Mouse (Mus musculus) thymus, adult 18-20 months (tissue): Measurements from ENCODE around the gene Ptprh.
"Not testable (repeated sequence)": the region's sequence is repeated elsewhere in the genome, so short reads cannot be mapped to it uniquely, and the experiment has no call there.

Source experiments
- DNase-seq, 2 experiments: peaks; one replicate each; pipeline ENCODE4 v3.0.0; 2022; ENCODE audit warnings: mixed read lengths in 2 of 2

The Ptprh gene

DNA sequence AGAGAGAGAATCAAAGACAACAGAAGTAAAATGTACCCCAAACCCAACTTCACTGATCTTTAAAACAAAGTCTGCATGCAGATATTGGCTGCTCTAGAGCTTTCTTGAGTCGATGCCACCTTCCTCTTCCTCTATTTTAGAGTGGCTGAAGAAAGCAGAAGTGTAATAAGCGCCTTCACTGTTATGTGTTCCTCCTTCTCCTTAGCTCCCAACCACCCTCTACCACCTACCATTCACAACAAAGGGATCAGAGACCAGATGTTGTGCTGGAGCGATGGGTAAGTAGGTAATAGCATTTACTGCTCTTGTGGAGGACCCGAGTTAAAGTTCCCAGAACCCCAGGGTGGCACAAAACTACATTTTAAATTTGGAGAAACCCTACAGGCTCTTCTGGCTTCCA lies 6.8 kb downstream of the Ptprh start:
- DNase-seq, result not testable (repeated sequence)

DNA sequence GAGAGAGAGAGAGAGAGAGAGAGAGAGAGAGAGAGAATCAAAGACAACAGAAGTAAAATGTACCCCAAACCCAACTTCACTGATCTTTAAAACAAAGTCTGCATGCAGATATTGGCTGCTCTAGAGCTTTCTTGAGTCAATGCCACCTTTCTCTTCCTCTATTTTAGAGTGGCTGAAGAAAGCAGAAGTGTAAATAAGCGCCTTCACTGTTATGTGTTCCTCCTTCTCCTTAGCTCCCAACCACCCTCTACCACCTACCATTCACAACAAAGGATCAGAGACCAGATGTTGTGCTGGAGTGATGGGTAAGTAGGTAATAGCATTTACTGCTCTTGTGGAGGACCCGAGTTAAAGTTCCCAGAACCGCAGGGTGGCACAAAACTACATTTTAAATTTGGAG lies 22.4 kb downstream of the Ptprh start:
- not testable (repeated sequence) for DNase-seq

DNA sequence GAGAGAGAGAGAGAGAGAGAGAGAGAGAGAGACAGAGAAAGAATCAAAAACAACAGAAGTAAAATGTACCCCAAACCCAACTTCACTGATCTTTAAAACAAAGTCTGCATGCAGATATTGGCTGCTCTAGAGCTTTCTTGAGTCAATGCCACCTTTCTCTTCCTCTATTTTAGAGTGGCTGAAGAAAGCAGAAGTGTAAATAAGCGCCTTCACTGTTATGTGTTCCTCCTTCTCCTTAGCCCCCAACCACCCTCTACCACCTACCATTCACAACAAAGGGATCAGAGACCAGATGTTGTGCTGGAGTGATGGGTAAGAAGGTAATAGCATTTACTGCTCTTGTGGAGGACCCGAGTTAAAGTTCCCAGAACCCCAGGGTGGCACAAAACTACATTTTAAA lies 31.5 kb downstream of the Ptprh start:
- DNase-seq, result not testable (repeated sequence)

DNA sequence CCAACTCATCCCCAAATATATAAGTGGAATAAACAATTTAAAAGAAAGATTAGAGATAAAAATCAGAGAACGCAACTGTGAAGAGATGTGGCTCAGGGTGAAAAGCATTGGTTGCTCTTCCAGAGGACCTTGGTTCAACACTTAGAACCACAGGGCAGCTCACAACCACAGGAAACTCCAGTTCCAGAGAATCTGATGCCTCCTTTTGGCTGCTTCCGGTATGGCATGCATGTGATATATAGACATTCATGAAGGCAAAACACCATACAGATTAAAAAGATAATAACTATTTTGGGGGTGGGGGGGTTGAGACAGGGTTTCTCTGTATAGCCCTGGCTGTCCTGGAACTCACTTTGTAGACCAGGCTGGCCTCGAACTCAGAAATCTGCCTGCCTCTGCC lies 41.2 kb downstream of the Ptprh start:
- DNase-seq, result no peak

DNA sequence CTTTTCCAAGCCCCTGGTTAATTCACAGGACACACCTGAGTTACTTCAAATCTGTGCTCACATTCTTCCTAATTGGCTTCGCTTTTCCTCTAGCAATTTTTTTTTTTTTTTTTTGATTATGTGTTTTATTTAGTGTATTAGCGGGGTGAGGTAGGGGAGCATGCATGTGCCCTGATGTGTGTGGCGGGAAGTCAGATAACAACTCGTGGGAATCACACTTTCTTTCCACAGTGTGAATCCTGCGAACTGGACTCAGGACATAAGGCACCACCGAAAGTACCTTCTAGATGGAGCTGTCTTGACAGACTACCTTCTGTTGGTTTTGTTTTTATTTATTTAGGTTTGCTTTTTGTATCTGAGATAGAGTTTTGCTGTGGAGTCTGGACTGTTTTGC lies 46.7 kb downstream of the Ptprh start:
- no peak for DNase-seq

DNA sequence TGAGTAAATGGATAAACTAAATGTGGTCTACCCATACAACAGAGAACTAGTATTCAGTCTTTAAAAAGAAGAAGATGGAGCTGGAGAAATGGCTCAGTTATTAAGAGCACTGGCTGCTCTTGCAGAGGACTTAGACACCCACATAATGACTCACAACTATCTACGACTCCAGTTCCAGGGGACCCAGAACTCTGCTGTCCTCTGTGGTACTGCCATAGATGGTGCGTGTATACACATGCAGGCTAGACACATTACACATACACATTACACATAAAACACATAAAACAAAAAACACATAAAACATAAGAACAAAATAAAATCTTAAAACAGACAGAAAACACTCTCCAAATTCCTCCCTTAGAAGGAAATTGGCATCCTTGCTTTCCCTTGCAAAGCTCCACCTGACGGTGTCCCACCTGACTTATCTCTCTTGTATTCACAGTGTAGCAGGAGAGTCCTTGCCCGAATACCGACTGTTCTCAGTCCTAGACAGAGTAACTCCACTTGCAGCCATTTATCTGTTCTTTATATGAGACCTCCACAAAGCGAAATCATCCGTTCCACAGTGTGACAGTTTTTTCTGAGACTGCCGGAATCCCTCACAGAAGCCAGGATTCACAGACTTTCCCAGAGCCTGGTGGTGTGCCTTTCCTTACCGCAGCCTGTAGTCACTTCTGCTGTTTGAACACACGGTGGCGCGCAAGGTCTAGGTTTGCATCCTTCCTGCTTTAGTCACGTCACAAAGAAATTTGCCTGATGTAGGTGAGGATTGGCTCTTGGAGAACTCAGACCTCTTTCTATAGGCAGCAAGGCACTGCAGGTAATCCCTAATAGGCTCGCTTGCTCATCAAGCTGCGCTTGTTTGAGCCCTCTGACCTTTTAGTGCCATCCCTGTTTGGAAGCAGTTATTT lies 47.3 kb downstream of the Ptprh start:
- DNase-seq, result peak; percentile 43 to 49

DNA sequence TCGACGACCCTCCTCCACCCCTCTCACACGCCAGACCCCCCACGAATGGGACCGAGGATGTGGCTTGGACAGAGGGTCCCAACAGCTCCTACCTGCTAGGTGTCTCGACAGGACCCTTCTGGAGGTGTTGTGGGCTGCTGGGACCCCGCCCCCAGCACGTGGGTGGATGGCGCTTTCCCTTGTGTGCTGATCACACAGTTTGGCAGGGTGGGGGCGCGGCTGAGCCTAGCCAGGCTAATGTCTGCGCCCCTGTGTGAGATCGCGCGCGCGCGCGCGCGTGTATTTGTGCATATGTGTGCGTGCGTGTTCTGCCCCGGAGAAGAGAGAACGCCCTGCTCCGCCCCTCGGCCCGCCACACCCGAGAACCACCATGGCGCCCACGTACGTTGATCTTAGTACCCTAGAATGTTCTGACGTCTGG lies 56.6 kb downstream of the Ptprh start, which contains the start of gene Syt5:
Gene Syt5 (minus strand): TSS at position 321 of the 421 bp plus-strand sequence.
- no peak for DNase-seq

DNA sequence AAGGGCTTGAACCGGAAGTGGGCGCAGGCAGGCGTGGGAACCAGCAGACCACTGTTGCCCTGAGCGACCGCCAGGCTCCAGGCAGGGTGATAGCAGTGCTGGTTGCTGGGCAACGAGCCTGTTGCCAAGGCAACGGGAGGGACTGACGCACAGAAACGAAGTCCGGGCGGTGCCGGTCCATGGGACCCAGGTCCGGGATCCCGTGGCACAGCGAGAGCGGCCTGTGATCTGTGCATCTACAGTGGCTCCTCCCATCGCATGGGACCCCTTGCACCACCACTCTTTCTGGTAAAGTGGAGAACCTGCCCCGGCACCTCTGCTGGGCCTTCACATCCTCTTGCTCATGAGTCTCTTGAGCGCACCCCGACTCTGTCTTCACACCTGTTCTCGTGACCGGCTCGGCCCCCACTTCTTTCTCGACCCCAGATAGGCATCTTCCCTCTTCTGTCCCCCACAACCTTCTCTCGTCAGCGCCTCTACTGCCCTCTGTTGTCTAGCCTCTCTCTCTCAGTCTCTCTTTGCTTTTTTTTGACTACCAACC lies 57.2 kb downstream of the Ptprh start:
- DNase-seq, result no peak

DNA sequence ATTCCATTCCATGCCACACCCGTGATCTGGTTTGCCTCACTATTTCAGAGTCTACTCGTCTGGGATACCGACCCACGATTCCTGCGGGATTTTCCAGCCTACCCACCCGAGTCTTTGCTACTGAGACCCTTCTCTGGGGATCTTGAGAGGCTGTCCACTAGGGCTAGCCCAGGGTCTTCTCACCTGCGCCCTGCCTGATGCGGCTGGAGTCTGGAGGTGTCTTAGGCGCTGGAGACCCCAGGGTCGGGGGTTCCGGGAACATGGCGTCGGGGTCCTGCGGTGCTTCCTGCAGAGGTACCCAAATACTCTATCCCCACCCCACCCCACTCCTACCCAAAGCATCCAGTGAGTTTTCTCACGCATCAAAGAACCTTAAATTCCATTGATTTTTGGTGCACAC lies 57.8 kb downstream of the Ptprh start:
- no peak for DNase-seq

DNA sequence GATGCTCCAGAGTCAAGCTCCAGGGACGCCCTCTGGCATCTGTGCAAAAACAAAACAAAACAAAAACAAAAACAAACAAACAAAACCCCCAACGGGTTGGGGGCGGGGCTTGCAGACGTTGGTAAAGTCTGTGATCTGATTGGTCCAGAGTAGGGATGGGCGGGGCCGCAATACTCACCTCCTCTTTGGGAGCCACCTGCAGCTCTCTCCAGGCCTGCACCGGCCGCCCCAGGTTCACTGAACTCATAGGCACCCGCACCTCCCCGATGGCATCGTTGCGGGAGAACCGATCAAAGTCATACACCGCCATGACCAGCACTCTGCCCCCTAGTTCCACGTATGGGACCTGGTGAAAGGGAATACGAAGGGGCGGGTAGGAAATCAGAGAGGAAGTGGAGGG lies 61.8 kb downstream of the Ptprh start:
- DNase-seq, result no peak

DNA sequence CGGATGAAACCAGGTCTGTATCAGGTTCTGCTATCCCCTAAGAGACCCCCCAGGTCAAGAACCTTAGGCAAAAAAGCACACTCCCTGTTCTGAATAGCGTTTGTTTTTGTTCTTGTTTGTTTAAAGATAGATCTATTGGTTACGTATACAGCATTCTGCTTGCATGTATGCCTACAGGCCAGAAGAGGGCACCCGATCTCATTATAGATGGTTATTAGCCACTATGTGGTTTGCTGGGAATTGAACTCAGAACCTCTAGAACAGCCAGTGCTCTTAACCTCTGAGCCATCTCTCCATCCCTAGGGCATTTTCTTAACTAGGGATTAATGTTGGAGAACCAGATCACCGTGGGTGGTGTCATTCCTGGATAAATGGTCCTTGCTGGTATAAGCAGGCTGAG lies 62.5 kb downstream of the Ptprh start:
- DNase-seq, result no peak

DNA sequence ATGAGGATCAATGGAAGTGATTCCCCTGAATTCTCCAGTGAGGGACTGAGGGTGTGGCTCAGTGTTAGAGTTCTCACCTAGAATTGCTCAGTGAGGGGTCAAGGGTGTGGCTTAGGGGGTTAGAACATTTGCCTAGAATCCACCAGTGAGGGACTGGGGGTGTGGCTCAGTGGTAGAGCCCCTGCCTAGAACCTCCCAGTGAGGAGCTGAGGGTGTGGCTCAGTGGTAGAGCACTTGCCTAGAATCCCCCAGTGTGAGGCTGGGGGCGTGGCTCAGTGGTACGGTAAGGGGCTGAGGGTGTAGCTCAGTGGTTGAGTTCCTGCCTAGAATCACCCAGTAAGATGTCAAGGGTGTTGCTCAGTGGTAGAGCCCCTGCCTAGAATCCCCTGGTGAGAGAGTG lies 64.8 kb downstream of the Ptprh start:
- DNase-seq, result no peak

DNA sequence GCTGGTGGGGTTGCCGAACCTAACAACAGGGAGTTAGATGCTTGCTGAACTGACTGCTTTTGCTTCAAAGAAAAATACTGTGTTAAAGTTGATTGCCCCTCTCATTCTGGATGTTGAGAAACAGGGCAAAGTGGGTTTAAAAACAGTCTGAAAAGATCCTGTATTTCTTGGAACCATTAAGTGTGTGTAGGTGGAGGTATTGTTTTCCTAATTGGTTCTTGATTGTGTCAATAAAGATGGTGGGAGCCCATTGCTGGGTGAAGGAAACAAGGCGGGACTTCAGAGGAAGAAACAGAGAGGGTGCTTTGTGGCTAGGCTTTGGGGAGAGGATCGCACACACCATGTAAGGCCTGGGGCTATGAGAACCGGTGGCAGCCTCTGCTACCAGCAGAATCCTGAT lies 66.7 kb downstream of the Ptprh start:
- DNase-seq, result no peak

DNA sequence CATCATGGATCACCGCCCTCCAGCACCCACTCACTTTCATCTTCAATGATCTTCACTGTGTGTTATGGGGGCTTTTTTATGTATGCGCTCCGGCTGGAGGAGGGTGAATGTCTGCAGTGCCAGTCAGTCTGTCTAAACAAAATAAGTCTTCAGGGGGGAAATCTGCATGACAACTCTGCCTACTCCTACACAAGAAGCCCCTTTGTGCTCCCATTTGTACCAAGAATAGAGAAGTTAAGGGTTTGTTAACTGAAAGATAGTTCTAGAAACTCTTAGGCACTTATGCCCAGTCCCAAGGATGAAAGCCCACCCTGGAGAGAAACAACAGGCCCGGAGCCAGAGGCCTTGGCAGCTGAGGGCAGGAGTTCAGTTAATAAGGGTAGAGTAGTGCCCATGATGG lies 67.5 kb downstream of the Ptprh start:
- DNase-seq, result no peak

DNA sequence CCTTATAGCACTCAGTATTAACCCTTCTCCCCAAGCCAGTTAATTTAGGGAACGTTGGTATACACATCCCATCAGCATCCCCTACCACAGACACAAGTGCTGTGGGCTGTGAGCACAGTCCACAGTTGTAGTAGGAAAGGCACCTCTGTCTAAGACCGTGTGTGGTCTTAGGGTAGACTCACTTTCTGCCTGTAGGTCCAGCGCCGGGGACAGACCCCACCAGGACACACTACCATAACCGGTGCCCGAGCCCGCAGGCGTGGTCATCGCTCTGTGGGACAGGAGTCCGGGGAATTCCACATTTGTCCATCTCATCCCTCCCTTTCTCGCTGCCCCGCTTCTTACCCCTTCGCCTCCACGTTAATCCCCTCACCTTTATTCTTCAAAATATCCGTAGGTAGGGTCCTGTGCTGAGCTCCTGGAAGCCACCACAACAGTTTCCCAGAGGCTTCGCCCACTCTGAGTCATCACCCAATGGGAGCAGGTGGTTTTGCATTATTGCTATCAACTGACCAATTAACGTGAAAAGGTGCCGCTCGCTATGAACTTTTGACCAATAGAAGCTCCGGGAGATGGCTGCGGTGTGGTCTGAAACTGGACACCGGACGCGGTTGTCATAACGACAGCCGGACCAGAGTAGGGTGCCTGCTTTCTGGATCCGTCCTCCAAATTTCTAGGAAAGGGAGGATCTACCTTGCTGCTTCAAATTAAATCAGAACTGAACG lies 71.7 kb downstream of the Ptprh start, which contains the start of gene Dnaaf3:
Gene Dnaaf3 (minus strand): TSS at position 449 of the 725 bp plus-strand sequence.
- DNase-seq, result no peak

DNA sequence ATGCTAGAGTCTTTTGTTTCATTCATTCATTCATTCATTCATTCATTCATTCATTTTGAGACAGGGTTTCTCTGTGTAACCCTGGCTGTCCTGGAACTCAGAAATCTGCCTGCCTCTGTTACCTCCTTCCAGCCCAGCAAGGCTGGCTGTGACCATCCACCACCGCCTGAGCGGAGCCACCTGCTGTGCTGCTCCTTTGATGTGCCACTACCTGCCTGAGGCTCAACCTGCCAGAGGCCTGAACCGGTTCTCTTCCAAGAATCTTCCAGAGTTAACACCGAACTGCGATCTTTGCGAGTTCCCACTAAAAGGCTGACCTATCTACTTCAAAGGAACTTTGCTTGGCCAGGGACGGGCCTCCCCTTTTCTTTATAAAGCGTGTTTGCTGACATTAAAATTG lies 73.7 kb downstream of the Ptprh start:
- DNase-seq, result not testable (repeated sequence)

DNA sequence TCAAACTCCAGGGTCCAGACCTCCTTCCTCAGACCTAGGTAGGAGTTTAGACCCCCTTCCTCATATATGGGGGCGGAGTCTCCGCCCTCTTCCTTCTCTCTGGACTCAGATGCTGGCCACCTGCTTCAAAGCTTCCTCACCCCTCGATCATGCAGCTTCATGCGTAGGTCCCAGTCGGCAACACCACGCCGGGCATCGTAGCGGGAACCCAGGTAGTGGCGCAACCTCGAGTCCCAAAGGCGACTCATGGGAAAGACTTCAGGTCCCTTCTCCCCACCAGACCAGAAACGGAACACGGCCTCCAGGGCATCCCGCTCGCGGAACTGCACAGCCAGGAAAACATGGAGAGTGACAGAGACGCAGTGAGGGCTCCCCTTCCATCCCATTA lies 76.5 kb downstream of the Ptprh start:
- no peak for DNase-seq

DNA sequence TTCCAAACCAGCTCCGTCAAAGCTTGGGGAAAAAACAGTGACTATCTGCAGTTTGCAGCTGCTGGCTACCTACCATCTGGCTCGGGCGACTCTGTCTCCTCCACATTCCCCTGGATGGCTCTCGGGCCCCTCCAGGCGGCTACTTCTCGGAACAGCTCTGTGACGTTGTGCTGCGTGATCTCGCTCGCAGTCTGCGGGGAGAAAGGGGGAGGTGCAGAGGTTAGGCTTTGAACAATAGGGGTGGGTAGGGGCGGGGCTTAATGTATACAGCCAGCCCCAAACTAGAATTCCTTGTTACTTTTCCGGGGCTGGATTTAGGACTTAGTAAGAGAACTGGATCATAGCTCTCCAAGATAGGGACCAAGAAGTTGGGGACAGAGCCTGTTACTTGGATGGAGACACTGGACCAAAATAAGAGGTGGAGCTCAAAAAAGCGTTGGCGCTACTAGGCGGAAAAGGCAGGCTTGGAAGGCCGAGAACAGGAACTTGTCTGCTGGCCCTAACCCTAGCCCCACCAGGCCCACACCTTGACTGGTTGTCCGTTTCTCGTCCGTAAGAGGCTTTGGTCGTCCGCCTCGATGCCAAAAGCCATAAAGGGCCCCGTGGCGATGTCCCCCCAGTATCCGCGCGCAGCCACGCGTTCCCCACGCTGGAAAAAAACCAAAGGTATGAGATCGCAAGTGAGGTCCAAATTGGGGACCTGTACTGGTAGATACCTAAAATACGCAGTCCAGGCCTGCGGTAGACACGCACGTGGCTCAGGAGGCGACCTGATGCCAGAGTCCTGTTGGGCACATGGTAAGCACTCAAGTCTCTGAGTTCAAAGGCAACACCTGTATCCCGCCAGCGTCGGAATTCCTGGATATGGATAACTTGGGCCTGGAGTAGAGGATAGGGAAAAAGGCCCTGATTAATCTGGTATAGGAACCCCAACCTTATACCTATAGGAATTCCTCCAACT lies 77.2 kb downstream of the Ptprh start:
- DNase-seq, result peak; percentile 60 to 62

DNA sequence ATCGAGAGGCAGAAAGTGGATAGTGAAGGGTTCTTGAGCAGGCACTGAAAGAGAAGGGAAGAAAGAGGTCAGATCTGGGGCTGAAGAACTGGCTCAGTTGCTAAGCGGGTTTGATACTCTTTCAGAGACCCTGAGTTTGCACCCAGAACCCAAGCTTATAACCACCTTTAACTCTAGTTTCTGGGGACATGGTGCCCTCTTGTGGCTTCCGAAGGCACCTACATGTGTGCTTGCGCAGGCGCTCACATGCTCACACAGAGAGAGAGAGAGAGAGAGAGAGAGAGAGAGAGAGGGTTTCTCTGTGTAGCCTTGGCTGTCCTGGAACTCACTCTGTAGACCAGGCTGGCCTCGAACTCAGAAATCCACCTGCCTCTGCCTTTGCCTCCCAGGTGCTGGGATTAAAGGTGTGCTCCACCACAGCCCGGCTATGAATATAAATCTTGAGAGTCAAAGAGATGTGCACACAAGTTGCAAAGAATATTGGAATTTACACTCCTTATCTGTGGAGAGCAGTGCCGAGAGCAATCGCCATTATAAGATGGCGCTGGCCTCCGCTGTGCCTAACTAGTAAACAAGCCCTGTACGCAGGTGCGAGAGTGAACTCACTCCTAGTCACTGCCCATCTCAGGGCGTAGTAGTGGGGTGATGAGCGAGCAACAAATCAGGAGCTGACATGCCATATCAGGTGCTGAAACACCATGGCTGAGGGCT lies 79.5 kb downstream of the Ptprh start, which contains the start of gene Tnni3:
Gene Tnni3 (minus strand): TSS at position 18 of the 711 bp plus-strand sequence.
- not testable (repeated sequence) for DNase-seq

DNA sequence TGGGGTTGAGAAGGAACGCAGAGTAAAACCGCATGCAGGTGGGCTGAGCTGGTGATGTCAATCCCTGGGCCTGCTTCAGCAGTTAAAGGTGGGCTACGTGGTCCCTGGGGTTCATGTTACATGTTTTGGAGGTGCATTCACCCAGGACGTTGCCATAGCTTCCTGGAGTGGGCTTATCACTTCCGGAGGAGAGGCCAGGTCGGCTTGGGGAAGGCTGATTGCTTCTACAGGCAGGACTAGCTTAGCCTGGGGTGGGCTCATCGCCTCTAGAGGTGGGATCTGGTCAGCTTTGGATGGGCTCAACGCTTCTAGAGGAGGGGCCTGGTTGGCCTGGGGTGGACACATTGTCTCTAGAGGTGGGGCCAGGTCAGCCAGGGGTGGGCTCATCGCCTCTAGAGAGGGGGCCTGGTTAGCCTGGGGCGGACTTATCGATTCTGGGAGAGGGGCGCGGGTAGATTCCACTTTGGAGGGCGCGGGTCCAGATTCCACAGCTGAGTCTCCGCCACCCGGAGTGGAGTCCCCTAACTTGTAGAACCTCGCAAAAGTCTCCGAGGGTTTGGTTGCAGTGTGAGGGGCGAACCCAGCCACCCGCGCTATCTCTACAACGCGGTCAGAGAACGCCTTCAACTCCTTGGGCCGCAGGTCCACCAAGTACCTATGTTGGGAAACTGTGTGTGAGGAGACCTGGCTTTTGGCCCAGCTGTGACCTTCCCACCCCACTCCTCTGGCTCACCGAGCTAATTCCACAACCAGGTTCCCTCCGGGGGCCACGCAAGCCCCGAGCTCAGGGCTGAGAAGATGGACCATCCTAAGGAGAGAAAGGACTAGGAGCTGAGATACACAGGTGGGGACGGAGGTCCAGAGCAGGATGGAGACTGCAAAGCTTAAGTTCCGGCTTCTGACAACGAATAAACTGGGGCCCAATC lies 80.4 kb downstream of the Ptprh start:
- no peak for DNase-seq

DNA sequence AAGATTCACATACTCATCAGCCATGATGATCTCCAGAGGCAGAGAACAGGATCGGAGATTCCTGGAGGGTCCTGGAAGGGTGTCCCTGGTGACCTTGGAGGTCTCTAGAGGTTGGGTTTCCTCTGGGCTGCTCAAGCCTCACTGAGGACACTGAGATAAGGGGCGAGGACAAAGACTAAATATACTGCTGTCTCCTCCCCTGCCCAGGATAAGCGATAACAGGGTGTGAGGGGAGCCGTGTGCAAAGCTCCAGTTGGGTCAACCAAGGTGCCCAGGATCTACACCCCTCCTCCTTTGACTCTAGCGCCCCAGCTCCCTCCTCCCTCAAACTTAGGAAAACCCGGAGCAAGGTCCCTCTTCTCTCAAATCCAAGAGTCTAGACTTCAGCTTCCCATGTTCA lies 81.5 kb downstream of the Ptprh start:
- DNase-seq, result no peak
